In genomic region chr16:91546391-91546835, GRCm38 (mm10) we compare ENCODE assay signal across 8 mouse cellular contexts. TPM values are rescaled to one million over a fixed set of nuclear protein-coding genes. Genes with fewer than 3 reads are reported as not detected.
DNase-seq lines count a peak whose midpoint lies in the region; ATAC-seq lines count a peak whose summit lies in the region.

No protein-coding gene starts in this region.

- DNase-seq in adrenal gland, postnatal 14 days = peak; percentile 47
- DNase-seq in heart, adult 8-10 months (ENCODE audit: low spot score) = peak; percentile 60
- DNase-seq in thymus, postnatal 25 days = peak; percentile 56
- DNase-seq in testis, postnatal 14 days (ENCODE audit: low spot score) = no peak

- H3K4me2 ChIP-seq in limb, embryonic 12.5 days = peak overlapping the region; percentile 77
- H3K4me2 ChIP-seq in midbrain, embryonic 12.5 days (replicated peaks) = peak overlapping the region; percentile 93

- no peaks in the 10 kb centered on the region for H3K9me3 ChIP-seq in erythroblast, embryonic 14.5 days (ENCODE audit: control insufficient read depth, low read length)
- H3K9me3 ChIP-seq in limb, embryonic 12.5 days = no peaks in the 10 kb centered on the region
- H3K9me3 ChIP-seq in midbrain, embryonic 12.5 days = no peaks in the 10 kb centered on the region

- peak overlapping the region; percentile 35; the same call in 1 of the 2 replicates for H3K27ac ChIP-seq in limb, embryonic 12.5 days
- no peak overlapping the region for H3K27ac ChIP-seq in midbrain, embryonic 12.5 days (replicated peaks)

- peaks cover 83% of the 10 kb centered on the region for H3K4me1 ChIP-seq in erythroblast, embryonic 14.5 days (ENCODE audit: control insufficient read depth)
- peaks cover 34% of the 10 kb centered on the region for H3K4me1 ChIP-seq in limb, embryonic 12.5 days (replicated peaks)
- H3K4me1 ChIP-seq in midbrain, embryonic 12.5 days = peaks cover 33% of the 10 kb centered on the region

- 11% methylated on average over 14 of the region's 14 CpGs for WGBS in limb, embryonic 12.5 days
- WGBS in midbrain, embryonic 12.5 days = 13% methylated on average over 14 of the region's 14 CpGs

- peak overlapping the region; percentile 97; the same call in 1 of the 2 replicates for H3K9ac ChIP-seq in limb, embryonic 12.5 days (replicated peaks)
- H3K9ac ChIP-seq in midbrain, embryonic 12.5 days (replicated peaks) = peak overlapping the region; percentile 98

- H3K36me3 ChIP-seq in erythroblast, embryonic 14.5 days (ENCODE audit: control insufficient read depth) = no peaks in the 10 kb centered on the region
- H3K36me3 ChIP-seq in limb, embryonic 12.5 days = no peaks in the 10 kb centered on the region
- no peaks in the 10 kb centered on the region for H3K36me3 ChIP-seq in midbrain, embryonic 12.5 days

- H3K4me3 ChIP-seq in erythroblast, embryonic 14.5 days (replicated peaks) = peak overlapping the region; percentile 83
- peak overlapping the region; percentile 91 for H3K4me3 ChIP-seq in limb, embryonic 12.5 days (replicated peaks)
- H3K4me3 ChIP-seq in midbrain, embryonic 12.5 days = peak overlapping the region; percentile 92

- no peak for ATAC-seq in erythroblast, adult 5-6 weeks (replicated peaks; ENCODE audit: low FRiP score, poor library complexity, severe bottlenecking)
- ATAC-seq in limb, embryonic 12.5 days (ENCODE audit: insufficient number of reproducible peaks, insufficient read depth, low FRiP score, low TSS enrichment, low read depth) = peak; percentile 52; the same call in 1 of the 2 replicates
- peak; percentile 27; the same call in 1 of the 2 replicates for ATAC-seq in midbrain, embryonic 12.5 days (ENCODE audit: low FRiP score, low read depth)

- peaks cover 8% of the 10 kb centered on the region; the same call in 1 of the 2 replicates for H3K27me3 ChIP-seq in erythroblast, embryonic 14.5 days (ENCODE audit: control insufficient read depth)
- no peaks in the 10 kb centered on the region for H3K27me3 ChIP-seq in limb, embryonic 12.5 days
- peaks cover 19% of the 10 kb centered on the region for H3K27me3 ChIP-seq in midbrain, embryonic 12.5 days

RNA-seq across cellular contexts. Expression of gene Ifngr2, which starts 0.5 kb away (rescaled TPM):
- polyA plus RNA-seq in erythroblast, embryonic 14.5 days (2012) = 0.28 and 0.29 TPM in 2 replicates
- 6.7 and 13.3 TPM in 2 replicates for total RNA-seq in erythroblast, adult 5-6 weeks (2015; ENCODE audit: low replicate concordance)
- total RNA-seq in erythroblast, adult 5-6 weeks (2017; ENCODE audit: low replicate concordance) = 3.9 and 6.4 TPM in 2 replicates
- 27.7 and 30.8 TPM in 2 replicates for total RNA-seq in adrenal gland, postnatal 14 days (2021)
- 100 to 1,000 TPM; 122 to 145 (median 132) TPM for total RNA-seq in heart, adult 8-10 months (2022)
- 44.2 and 45.8 TPM in 2 replicates for polyA plus RNA-seq in limb, embryonic 12.5 days (2016; fragmentation: Nextera tagmentation; extraction: Ambion mirVana)
- polyA plus RNA-seq in midbrain, embryonic 12.5 days (2016; fragmentation: Nextera tagmentation; extraction: Ambion mirVana) = 41.0 and 43.4 TPM in 2 replicates

RNA-seq across cellular contexts. Expression of gene Tmem50b, which starts 51.2 kb away (rescaled TPM):
- 0.02 TPM in 1 of 2 replicates, not detected in the other for polyA plus RNA-seq in erythroblast, embryonic 14.5 days (2012)
- total RNA-seq in erythroblast, adult 5-6 weeks (2015; ENCODE audit: low replicate concordance) = 20.8 and 23.6 TPM in 2 replicates
- 11.2 and 12.0 TPM in 2 replicates for total RNA-seq in erythroblast, adult 5-6 weeks (2017; ENCODE audit: low replicate concordance)
- total RNA-seq in adrenal gland, postnatal 14 days (2021) = 45.6 and 48.0 TPM in 2 replicates
- 10 to 100 TPM; 49.1 to 56.7 (median 50.9) TPM for total RNA-seq in heart, adult 8-10 months (2022)
- polyA plus RNA-seq in limb, embryonic 12.5 days (2016; fragmentation: Nextera tagmentation; extraction: Ambion mirVana) = 26.1 and 28.6 TPM in 2 replicates
- polyA plus RNA-seq in midbrain, embryonic 12.5 days (2016; fragmentation: Nextera tagmentation; extraction: Ambion mirVana) = 42.6 and 43.6 TPM in 2 replicates
